Mouse (Mus musculus) kidney, embryonic 14.5 days (tissue): ENCODE measurements around the gene Ralgds. TPM values are rescaled to one million over a fixed set of nuclear protein-coding genes. Genes with fewer than 3 reads are reported as not detected.
A peak's percentile ranks its signal among the peaks of the same experiment; 100 is the strongest.

Experiments
- ATAC-seq: fragments of 200-750 bp; cut with Nextera tagmentation; 2 replicates; pipeline ENCODE4 v1.8.0; 2017; ENCODE audit warnings: moderate number of reproducible peaks, mild to moderate bottlenecking, moderate TSS enrichment, moderate library complexity; ENCODE audit not compliant: low FRiP score, low TSS enrichment
- H3K27ac ChIP-seq: fragments of 300-500 bp; sonication (generic); 2 replicates; pipeline ENCODE4 v1.5.1; 2014; ENCODE audit warnings: low read depth, mild to moderate bottlenecking, low read length, moderate library complexity, mixed read lengths
- H3K27me3 ChIP-seq: fragments of 300-500 bp; sonication (generic); 2 replicates; pipeline ENCODE4 v1.6.1; 2014; ENCODE audit warnings: mild to moderate bottlenecking, low read length; ENCODE audit not compliant: control insufficient read depth, insufficient read depth
- H3K36me3 ChIP-seq: fragments of 300-500 bp; sonication (generic); 2 replicates; pipeline ENCODE4 v1.6.1; 2014; ENCODE audit warnings: low read length, mixed read lengths; ENCODE audit not compliant: control insufficient read depth, insufficient read depth
- H3K4me1 ChIP-seq: fragments of 300-500 bp; sonication (generic); 2 replicates; pipeline ENCODE4 v1.6.1; 2014; ENCODE audit warnings: low read length, mixed read lengths; ENCODE audit not compliant: control insufficient read depth, insufficient read depth
- H3K4me2 ChIP-seq: fragments of 300-500 bp; sonication (generic); replicated peaks from 2 replicates; pipeline ENCODE4 v1.6.1; 2014; ENCODE audit warnings: low read depth, mild to moderate bottlenecking, low read length
- H3K4me3 ChIP-seq: fragments of 300-500 bp; sonication (generic); 2 replicates; pipeline ENCODE4 v1.5.1; 2014; ENCODE audit warnings: mild to moderate bottlenecking, low read length
- H3K9ac ChIP-seq: fragments of 300-500 bp; sonication (generic); 2 replicates; pipeline ENCODE4 v1.6.1; 2014; ENCODE audit warnings: low read depth, mild to moderate bottlenecking, low read length, moderate library complexity
- H3K9me3 ChIP-seq: fragments of 300-500 bp; sonication (generic); 2 replicates; pipeline ENCODE4 v1.6.1; 2016; ENCODE audit warnings: low read length; ENCODE audit not compliant: control insufficient read depth
- WGBS: fragments of 180-500 bp; shearing (Covaris S2); extraction: QIAGEN DNeasy Blood & Tissue Kit; methylation state at CpG from one replicate; pipeline ENCODE4 v1.1.7; 2014; 5-methylcytosine and 5-hydroxymethylcytosine counted together
- polyA plus RNA-seq: library from polyadenylated mRNA; unstranded; fragments of >200 nt; fragmentation: Nextera tagmentation; extraction: Ambion mirVana; gene quantifications from 2 replicates; pipeline ENCODE4 v1.2.1, GENCODE M21; 2014

Gene Ralgds
- 23.7 and 26.6 TPM in 2 replicates for polyA plus RNA-seq

GRCm38 (mm10) chr2:28512798-28513401 is at the start of gene Ralgds:
TSS of gene Ralgds (plus strand) at chr2:28513125.
- H3K4me1 ChIP-seq, result peaks cover 14% of the 10 kb centered on the region
- peak within 1 kb of the TSS; percentile 34; the same call in 1 of the 2 replicates for H3K27ac ChIP-seq
- H3K27me3 ChIP-seq, result no peaks in the 10 kb centered on the region
- no peaks in the 10 kb centered on the region for H3K9me3 ChIP-seq
- peak within 1 kb of the TSS; percentile 99 for H3K4me2 ChIP-seq
- no peaks in the 10 kb centered on the region; the same call in 1 of the 2 replicates for H3K36me3 ChIP-seq
- H3K4me3 ChIP-seq, result peak within 1 kb of the TSS; percentile 52
- H3K9ac ChIP-seq, result peak within 1 kb of the TSS; percentile 89
- ATAC-seq, result peak; percentile 70
- WGBS, result under 1% methylated on average over 46 of the region's 71 CpGs

GRCm38 (mm10) chr2:28463919-28464318 is 49.0 kb upstream of the Ralgds start:
- peaks cover 4% of the 10 kb centered on the region for H3K4me1 ChIP-seq
- H3K4me2 ChIP-seq, result no peak overlapping the region
- 45% methylated on average over 3 of the region's 3 CpGs for WGBS
- H3K27me3 ChIP-seq, result no peaks in the 10 kb centered on the region
- no peak overlapping the region for H3K4me3 ChIP-seq
- H3K27ac ChIP-seq, result no peak overlapping the region
- no peak for ATAC-seq
- 0 out of 2 replicates have a peak, but pooled peaks cover under 1% of the 10 kb centered on the region for H3K36me3 ChIP-seq
- H3K9ac ChIP-seq, result no peak overlapping the region
- H3K9me3 ChIP-seq, result no peaks in the 10 kb centered on the region

- H3K27me3 ChIP-seq, result no peaks in the 10 kb centered on the region
- no peak overlapping the region for H3K27ac ChIP-seq
- no peak for ATAC-seq
- H3K4me3 ChIP-seq, result no peak overlapping the region
- peaks cover 10% of the 10 kb centered on the region for H3K36me3 ChIP-seq
- H3K4me2 ChIP-seq, result no peak overlapping the region
- H3K9me3 ChIP-seq, result 0 out of 2 replicates have a peak, but pooled peaks cover 3% of the 10 kb centered on the region
- H3K4me1 ChIP-seq, result peaks cover 7% of the 10 kb centered on the region
- WGBS, result 76% methylated on average over 9 of the region's 9 CpGs
- no peak overlapping the region for H3K9ac ChIP-seq
Measured at GRCm38 (mm10) chr2:28464919-28465318, 48.0 kb upstream of the Ralgds start.

GRCm38 (mm10) chr2:28465836-28466518 is 46.9 kb upstream of the Ralgds start, which contains the start of gene 1700007K13Rik:
TSS of gene 1700007K13Rik (minus strand) at chr2:28466332.
- peak; percentile 66 for ATAC-seq
- Histone ChIP-seq H3K27me3 (no peaks in the 10 kb centered on the region), H3K9ac (peak within 1 kb of the TSS; percentile 54)

DNA sequence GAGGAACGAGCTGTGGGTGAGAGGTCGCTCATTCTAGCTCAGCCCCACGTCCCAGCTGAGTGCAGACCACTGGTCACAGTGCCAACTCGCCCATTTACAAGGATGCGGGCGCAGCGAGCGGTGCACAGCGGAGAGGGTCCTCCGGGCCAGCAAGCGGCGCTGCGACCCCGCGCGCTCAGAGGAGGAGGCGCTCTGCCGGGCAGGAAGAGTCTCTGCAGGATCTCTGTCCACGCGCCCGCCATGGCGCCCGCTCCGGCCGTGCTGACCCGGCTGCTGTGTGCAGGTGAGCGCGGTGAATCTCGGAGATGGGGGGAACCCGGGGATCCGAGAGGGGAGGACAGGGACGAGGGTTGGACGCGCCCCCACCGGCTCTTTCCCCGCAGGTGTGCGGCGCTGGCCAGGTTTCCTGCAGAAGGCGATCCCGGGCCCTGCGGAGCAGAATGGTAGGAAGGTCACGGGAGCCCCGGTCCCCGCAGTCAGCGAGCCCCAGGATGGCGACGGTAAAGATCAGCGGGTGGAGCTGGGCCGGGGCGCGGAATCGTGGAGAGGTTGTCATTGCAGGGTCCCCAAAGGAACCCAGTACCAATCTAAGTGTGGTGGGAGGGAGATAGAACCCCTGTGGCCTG is 45.0 kb upstream of the Ralgds start, which contains the start of gene Mrps2:
TSS of gene Mrps2 (plus strand) at position 207 of the 626 bp plus-strand sequence.
- Histone ChIP-seq H3K4me3 (peak within 1 kb of the TSS; percentile 99), H3K27ac (no peak within 1 kb of the TSS), H3K36me3 (peaks cover 31% of the 10 kb centered on the region), H3K4me1 (peaks cover 7% of the 10 kb centered on the region), H3K4me2 (peak within 1 kb of the TSS; percentile 75), H3K9ac (peak within 1 kb of the TSS; percentile 98), H3K9me3 (peaks cover 8% of the 10 kb centered on the region; the same call in 1 of the 2 replicates), H3K27me3 (no peaks in the 10 kb centered on the region)
- WGBS, result under 1% methylated on average over 52 of the region's 52 CpGs
- ATAC-seq, result peak; percentile 91

More at GRCm38 (mm10) chr2:28465836-28466518, 46.9 kb upstream of the Ralgds start, which contains the start of gene 1700007K13Rik:
- Histone ChIP-seq H3K9me3 (peaks cover 3% of the 10 kb centered on the region; the same call in 1 of the 2 replicates), H3K36me3 (peaks cover 21% of the 10 kb centered on the region), H3K4me2 (peak within 1 kb of the TSS; percentile 54), H3K4me3 (peak within 1 kb of the TSS; percentile 24), H3K27ac (no peak within 1 kb of the TSS), H3K4me1 (peaks cover 7% of the 10 kb centered on the region)
- WGBS, result 6% methylated on average over 25 of the region's 25 CpGs

DNA sequence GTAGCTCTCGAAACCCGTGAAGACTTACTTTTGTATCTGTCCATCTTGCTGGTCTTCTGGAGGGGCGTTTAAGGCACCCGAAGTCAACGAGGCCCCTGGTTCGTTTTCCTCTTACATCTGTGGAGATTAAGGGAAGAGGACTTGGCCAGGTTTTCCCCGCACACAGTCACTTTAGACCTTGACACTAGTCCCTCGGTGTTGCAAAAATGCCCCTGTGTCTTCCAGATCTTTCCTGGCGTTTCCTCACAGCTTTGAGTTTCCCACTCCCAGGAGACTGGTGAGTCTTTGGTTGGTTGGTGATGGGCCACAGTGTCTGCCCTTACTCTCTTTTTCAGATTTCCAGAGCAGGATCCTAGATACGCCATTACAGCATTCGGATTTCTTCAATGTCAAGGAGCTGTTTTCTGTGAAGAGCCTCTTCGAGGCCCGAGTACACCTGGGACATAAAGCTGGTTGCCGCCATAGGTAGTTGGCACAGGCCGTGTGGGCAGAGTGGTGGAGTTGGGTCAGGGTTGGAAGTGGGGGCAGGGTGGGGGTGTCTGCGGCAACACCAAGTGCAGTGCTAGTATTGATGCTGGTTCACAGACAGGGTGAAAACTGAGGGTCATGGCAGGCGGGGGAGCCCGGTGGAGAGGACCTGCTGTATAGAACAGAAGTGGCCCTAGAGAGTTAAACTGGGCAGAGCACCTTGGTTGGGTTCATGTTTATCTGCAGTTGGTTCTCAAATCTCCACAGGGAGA is 44.3 kb upstream of the Ralgds start:
- H3K4me1 ChIP-seq, result peaks cover 7% of the 10 kb centered on the region
- no peak overlapping the region for H3K27ac ChIP-seq
- peaks cover 12% of the 10 kb centered on the region; the same call in 1 of the 2 replicates for H3K9me3 ChIP-seq
- peak overlapping the region; percentile 98 for H3K9ac ChIP-seq
- no peak for ATAC-seq
- H3K36me3 ChIP-seq, result peaks cover 31% of the 10 kb centered on the region
- H3K27me3 ChIP-seq, result no peaks in the 10 kb centered on the region
- WGBS, result 55% methylated on average over 18 of the region's 18 CpGs
- H3K4me2 ChIP-seq, result peak overlapping the region; percentile 75
- H3K4me3 ChIP-seq, result peak overlapping the region; percentile 99

- WGBS, result 97% methylated on average over 14 of the region's 14 CpGs
- Histone ChIP-seq H3K9me3 (peaks cover 12% of the 10 kb centered on the region; the same call in 1 of the 2 replicates), H3K9ac (no peak overlapping the region), H3K4me1 (peaks cover 7% of the 10 kb centered on the region), H3K4me3 (no peak overlapping the region), H3K27me3 (no peaks in the 10 kb centered on the region), H3K27ac (no peak overlapping the region), H3K36me3 (peaks cover 31% of the 10 kb centered on the region), H3K4me2 (no peak overlapping the region)
- ATAC-seq, result no peak
Measured at GRCm38 (mm10) chr2:28469461-28469860, 43.5 kb upstream of the Ralgds start.

DNA sequence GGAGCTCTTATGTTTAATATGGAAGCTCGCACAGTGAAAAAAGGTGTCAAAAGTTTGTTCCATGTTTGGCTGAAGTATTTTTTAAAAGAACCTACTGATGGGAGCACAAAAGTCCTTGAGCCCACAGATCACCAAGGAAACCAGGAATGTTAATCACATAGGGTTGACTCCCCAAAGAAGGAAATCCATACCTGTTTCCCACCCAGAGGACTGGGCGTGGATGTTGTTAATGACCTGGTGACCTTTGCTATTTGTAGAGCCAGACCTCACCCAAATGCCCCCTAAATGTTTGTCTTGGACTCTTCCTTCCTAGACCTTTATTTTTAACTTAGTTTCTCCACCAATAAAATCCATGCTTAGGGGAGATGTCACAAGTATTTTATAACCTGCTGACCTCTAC is 42.3 kb upstream of the Ralgds start:
- H3K4me3 ChIP-seq, result no peak overlapping the region
- peaks cover 31% of the 10 kb centered on the region for H3K36me3 ChIP-seq
- peaks cover 7% of the 10 kb centered on the region for H3K4me1 ChIP-seq
- no peak overlapping the region for H3K4me2 ChIP-seq
- H3K9ac ChIP-seq, result no peak overlapping the region
- H3K27ac ChIP-seq, result no peak overlapping the region
- no peaks in the 10 kb centered on the region for H3K27me3 ChIP-seq
- ATAC-seq, result no peak
- 86% methylated on average over 2 of the region's 2 CpGs for WGBS
- H3K9me3 ChIP-seq, result peaks cover 12% of the 10 kb centered on the region; the same call in 1 of the 2 replicates
